Mouse (Mus musculus) urinary bladder, postnatal 25 days (tissue): ENCODE measurements at regions not wholly inside any gene's neighbourhood (a gene's known extent, or its start where the extent isn't known, plus 50 kb on each side); places are given as distances from the start of the nearest gene placed in this dataset.
"Not testable (repeated sequence)": the region's sequence is repeated elsewhere in the genome, so short reads cannot be mapped to it uniquely, and the experiment has no call there.

ENCODE experiments used
- DNase-seq: peaks from one replicate; pipeline ENCODE4 v3.0.0; 2022; ENCODE audit warnings: low spot score

GRCm38 (mm10) chr14:37571971-37572370, 436.9 kb upstream of the Ghitm start:
- DNase-seq, result no peak

DNA sequence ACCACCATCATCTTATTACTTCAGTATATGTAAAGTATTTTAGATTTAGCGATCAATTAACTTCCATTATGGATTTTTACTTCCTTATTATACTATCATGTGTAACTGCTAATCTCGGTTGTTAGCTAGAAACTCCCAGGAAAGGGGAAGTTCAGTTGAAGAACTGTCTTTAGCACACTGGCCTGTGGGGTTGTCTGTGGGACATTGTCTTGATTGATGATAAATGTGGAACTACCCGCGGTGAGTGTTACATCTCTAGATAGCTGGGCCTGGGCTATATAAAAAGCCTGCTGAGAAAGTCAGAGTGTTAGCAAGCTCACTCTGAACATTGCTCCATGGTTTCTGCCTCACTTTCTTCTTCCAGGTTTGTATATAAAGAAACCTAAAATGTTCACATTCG, 423.2 kb upstream of the Ghitm start:
- no peak for DNase-seq

DNA sequence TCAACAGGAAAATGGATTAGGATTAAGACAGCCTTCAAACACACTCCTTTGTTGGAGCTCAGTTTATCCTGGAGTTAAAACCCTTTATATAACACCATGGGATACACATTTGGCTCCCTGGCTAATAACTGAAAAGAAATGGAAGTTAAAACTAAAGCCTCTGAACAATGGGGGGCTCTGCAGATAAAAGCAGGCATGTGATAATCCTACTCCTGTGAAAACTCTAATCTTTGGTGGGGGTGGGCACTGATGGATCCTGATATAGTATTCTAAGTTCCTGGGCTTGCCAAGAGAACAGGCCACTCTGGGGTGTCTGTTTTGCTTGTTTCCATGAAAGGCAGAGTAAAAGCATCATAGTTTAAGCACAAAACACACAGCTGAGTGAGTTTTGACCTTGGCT, 388.5 kb upstream of the Ghitm start:
- no peak for DNase-seq

DNA sequence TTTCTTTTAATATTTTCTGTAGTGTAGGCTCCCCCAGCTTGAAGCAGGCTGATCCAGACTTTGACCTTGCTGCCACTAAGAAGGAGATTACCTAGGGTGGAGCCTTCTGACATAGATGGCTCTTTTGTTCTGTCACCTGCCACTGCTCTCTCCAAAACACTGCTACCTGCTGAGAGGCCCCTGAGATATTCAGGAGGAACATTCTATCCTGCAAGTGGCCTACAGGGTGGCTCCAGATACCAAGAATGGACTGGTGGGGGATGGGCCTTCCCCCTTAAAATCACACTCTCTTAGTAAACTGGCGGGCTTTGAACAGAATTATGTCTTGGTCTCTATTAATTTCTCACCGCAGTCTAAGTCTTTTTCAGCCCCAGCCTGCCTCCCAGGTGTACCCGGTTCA, 385.6 kb upstream of the Ghitm start:
- DNase-seq, result not testable (repeated sequence)

DNA sequence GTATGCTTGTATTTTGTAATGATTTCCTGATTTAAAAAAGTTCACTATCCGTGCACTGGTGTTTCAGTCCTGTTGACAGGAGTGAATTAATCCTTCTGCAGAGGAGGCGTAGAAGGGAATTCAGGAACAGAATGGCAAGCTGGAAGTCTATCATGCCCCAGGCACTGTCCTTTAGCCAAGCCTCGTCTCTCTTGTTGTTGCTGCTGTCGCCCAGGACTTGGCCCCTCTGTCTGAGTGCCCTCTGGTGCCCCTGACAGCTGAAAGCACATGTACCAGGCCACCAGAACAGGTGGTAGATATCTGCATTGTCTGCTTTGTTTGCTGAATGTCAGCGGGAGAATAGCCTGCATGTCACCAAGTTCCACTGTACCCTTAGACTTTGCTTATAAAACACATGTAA, 370.2 kb upstream of the Ghitm start:
- no peak for DNase-seq

- DNase-seq, result no peak
Observed at GRCm38 (mm10) chr14:37490711-37491110, 355.6 kb upstream of the Ghitm start.

DNA sequence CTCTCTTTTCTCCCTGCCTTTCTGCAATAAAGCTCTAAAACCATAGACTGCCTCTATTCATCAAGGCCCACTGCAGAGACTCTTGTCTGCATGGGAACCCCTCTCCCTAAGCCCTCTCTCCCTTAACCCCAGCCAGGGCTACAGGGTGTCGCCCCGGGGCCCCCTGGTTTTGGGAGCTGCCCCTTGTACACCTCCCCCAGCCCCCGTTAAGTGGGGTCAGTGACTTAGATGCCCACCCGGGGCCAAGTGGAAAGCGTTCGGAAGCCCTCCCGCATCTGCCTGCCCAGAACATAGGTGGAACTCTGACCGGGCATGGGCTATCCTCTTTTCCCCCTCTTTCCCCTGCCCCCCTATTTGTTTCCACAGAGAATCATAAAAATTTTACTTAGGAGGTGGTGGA, 350.2 kb upstream of the Ghitm start:
- no peak for DNase-seq

DNA sequence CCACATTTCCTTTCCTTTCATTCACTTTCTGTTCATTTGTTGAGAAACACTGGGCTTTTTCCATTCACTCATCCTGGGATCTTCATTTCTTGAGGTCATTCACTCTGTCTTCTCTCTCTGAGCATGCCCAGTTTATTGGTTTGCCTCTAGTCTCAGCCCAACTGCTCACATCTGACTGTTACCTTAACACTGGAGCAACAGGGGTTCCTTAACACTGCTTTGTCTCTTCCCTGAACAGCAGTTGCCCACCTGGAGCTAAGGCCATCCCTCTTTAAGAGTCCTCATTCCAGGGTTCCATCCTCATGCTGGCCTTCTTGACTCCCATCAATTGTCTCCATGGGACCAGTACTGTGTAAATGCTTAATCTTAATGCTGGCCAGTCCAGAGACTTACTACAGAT, 342.5 kb upstream of the Ghitm start:
- no peak for DNase-seq

GRCm38 (mm10) chr14:37468711-37469110, 333.6 kb upstream of the Ghitm start:
- DNase-seq, result no peak

DNA sequence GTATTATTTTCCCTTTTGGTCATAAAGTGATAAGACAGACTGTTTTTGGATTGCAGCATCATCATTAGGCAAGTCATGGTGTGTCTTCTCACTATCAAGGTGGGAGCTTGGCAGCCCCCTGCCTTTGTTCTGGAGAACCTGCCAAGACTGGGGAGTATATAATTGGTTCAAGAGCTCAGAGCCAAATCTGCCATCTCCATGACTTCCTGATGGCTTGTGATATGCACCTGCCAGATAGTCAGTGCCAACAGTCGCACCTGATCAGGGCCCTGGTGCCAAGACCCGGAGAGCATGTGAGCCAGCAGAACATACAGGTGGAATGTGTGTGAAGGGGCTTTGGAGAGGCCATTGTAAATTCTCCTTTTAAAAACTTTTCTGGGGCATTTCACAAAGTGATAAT, 305.8 kb upstream of the Ghitm start:
- DNase-seq, result no peak

DNA sequence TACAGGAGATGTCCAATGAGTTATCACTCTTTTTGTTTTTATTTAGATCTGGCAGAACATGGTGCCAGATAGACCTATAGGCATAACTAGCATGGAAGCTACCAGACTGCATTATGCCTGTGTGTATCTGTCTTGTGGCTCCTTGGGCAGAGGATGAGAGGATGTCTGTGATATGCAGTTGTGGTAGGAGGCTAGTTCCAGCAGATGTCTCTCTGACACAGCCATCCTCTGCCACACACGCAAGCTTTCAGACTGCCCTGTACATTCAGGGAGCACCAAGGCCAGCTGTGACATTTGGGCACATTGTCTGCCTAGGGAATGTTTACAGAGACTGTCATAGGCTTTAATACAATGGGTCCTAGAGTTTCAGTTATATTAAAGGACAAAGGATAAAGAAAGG, 295.6 kb upstream of the Ghitm start:
- DNase-seq, result no peak

GRCm38 (mm10) chr14:37425506-37425905, 290.4 kb upstream of the Ghitm start:
- DNase-seq, result no peak

GRCm38 (mm10) chr14:37421566-37421965, 286.5 kb upstream of the Ghitm start:
- no peak for DNase-seq

- not testable (repeated sequence) for DNase-seq
Observed at GRCm38 (mm10) chr14:37412583-37412982, 277.5 kb upstream of the Ghitm start.

DNA sequence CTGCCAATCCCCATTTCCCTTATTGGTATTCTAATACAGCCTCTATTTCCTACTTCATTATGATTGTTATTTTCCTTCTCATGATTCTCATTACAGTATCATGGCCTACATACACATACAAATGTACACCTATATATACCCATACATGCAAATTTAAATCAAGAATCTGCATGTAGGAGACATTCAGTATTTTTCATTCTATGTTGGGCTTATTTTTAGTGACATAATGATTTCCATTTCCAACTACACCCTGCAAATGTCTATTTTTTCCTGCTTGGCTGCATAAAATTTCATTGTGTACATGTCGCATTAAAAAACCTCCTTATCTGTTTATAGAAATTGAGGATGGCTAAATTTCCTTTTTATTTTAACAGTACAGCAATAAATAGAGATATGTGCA, 236.9 kb upstream of the Ghitm start:
- no peak for DNase-seq

DNA sequence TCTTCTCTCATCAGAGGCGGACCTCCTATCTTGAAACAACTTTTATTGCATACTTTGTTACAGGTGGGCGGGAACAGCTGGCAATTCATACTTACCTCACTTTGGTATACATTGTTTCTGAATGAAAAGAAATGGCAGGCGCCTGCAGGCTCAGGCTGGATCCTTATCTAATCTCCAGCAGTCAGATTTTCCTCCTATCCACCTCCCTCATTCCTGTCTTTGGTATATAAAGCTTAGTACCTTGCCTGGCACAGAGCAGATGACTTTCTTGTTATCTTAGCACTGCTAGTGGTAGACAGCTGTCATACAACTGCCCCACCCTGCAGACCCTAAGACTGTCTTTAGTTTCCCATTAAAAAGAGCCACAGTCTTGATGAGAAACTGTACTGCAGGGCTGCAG, 226.8 kb upstream of the Ghitm start:
- no peak for DNase-seq

DNA sequence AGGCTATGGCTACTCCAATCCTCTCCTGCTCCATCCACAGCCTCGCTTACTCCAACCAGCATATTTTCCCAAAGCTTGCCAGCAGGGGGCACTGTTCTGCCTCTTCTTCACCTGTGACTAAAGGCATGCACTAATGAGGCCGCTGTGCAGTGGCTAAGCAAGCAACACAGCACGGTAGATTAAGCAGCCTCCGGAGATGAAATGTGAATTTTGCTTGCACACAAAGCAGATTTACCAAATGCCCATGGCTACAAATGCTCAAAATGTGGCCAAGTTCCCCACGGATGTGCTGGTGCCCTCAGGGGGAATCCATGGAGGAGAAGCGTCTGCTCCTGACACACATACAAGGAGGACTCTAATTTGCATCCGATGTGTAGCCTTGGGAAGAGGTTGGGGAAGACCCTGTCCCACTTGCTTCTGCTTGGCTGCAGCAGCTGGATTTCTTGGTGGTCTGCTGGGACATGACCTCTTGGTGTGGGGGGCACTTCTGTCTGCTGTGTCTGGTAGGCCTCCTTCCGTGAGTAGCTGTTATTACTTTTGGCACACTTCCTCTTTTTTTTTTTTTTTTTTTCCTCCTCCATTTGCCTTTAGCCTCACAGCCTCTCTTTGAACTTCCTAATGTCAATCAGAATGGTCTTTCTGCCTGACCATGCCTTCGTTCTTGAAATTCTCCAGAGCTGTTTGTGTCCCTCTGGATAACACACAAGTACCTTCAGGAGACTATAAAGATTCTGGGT, 221.1 kb upstream of the Ghitm start:
- peak; percentile 47 for DNase-seq

GRCm38 (mm10) chr14:37323392-37323791, 188.3 kb upstream of the Ghitm start:
- DNase-seq, result no peak

GRCm38 (mm10) chr14:37315239-37315895, 180.3 kb upstream of the Ghitm start:
- DNase-seq, result no peak

DNA sequence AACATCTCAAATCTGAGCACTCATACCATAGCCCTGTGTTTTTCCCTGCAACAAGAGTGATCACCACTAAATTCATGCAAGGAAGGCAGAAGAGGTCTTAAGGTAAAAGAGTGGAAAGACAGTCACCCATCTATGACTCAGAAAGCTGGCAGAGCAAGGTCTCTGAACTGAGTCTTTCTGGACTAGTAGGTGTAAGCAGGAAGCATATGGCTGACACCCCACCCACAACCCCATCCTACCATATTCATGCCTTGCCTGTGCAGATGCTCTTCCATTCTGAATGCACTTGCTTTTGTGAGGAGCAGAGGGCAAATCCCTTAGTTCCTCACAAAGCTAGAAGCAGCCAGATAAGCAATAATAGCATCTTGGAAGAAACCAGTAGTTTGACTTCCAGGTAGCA, 178.8 kb upstream of the Ghitm start:
- DNase-seq, result no peak

GRCm38 (mm10) chr14:37312887-37313286, 177.8 kb upstream of the Ghitm start:
- no peak for DNase-seq

GRCm38 (mm10) chr14:37306622-37307274, 171.7 kb upstream of the Ghitm start:
- no peak for DNase-seq

DNA sequence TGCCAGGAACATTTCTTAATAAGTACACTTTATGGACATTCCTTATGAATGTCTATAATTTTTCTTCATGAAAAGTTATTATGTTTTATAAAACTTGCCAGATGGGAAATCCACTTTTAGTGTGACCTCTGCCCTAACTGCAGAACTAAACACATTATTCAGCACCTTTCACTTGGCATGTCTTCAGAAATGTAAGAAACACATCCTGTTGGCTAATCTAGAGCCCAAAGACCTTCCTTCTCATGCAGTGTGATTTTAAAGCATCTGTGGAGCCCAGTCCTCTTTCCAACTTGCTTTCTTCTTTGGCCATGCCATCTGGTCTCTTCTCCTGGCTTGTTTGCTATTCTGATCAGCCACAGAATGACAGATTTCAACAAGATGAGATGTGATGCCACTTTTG, 163.6 kb upstream of the Ghitm start:
- no peak for DNase-seq
